Mouse (Mus musculus) embryonic fibroblast, embryonic 13.5 days (primary cell): ENCODE measurements around the gene Zfp101.

Experiments
- CTCF ChIP-seq: IDR thresholded peaks from 2 replicates; pipeline ENCODE4 v1.5.1; 2011; ENCODE audit warnings: mild to moderate bottlenecking, control low read depth, low read length, moderate library complexity, borderline replicate concordance; ENCODE audit not compliant: insufficient read depth
- POLR2A ChIP-seq: IDR thresholded peaks from 2 replicates; pipeline ENCODE4 v1.6.1; 2011; ENCODE audit warnings: low read depth, mild to moderate bottlenecking, control low read depth, low read length, moderate library complexity

- peak; percentile 23; the same call in 1 of the 2 replicates for TF ChIP-seq CTCF
- peak; percentile 86 for TF ChIP-seq POLR2A
Measured at GRCm38 (mm10) chr17:33358411-33359384, 35.7 kb downstream of the Zfp101 start, which contains the start of gene Zfp81.
